Mouse (Mus musculus) MEL (cell line): ENCODE measurements around the gene Ippk.

Source experiments
- CTCF ChIP-seq, 3 experiments: IDR thresholded peaks in 2 of 3; conservative IDR thresholded peaks in 1 of 3; 2 replicates each; pipeline ENCODE4 v1.5.1; 2011 to 2012; ENCODE audit warnings: low read length in 3 of 3, low read depth in 2 of 3, mild to moderate bottlenecking in 2 of 3, improper control_type of control experiment in 1 of 3, inconsistent platforms in 1 of 3, mixed read lengths in 1 of 3, moderate library complexity in 1 of 3; ENCODE audit not compliant: control insufficient read depth in 1 of 3, insufficient read depth in 1 of 3, poor library complexity in 1 of 3, severe bottlenecking in 1 of 3
- GATA1 ChIP-seq: IDR thresholded peaks from 2 replicates; pipeline ENCODE4 v1.6.1; 2011; ENCODE audit warnings: low read depth, low read length, improper control_type of control experiment
- JUND ChIP-seq: IDR thresholded peaks from 2 replicates; pipeline ENCODE4 v1.6.1; 2011; ENCODE audit warnings: low read depth, mild to moderate bottlenecking, improper control_type of control experiment, low read length
- MAFK ChIP-seq: IDR thresholded peaks from 2 replicates; pipeline ENCODE4 v1.6.1; 2011; ENCODE audit warnings: low read depth, mild to moderate bottlenecking, low read length, improper control_type of control experiment, borderline replicate concordance
- MYC ChIP-seq: IDR thresholded peaks from 2 replicates; pipeline ENCODE4 v1.6.1; 2011; ENCODE audit warnings: low read depth, mild to moderate bottlenecking, low read length, improper control_type of control experiment, moderate library complexity

DNA sequence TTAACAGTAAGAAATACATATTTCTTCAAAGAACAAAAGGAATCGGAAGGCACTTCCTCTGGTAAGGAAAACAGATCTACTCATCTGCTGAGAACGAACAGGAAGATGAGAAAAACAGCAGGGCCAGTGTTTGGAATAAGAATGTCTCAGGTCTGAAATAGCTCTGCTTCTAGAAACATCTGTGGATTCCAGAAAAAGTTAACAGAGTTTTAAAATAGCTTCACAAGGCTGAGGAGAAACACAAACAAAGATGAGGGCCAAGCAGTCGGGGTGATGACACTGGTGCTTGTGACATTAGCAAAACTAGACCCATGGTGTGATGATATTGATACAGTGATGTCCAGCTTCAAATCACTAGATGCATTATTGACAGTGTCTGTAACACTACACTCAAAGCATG lies 86.1 kb downstream of the Ippk start:
- no peak for TF ChIP-seq MAFK
- TF ChIP-seq CTCF (IDR thresholded peaks at IDR 0.05 in 2 of 3, conservative IDR thresholded peaks at IDR 0.05 in 1 of 3; ENCODE audit: control insufficient read depth in 1 of 3, insufficient read depth in 1 of 3, low read depth in 2 of 3, low read length in 3 of 3, poor library complexity in 1 of 3, severe bottlenecking in 1 of 3) = no peak
- TF ChIP-seq MYC = no peak
- no peak for TF ChIP-seq JUND
- TF ChIP-seq GATA1 = no peak
